Mouse (Mus musculus) bone marrow macrophage, adult 2 months (primary cell): ENCODE results near the gene Acadvl.

Experiments
- CTCF ChIP-seq: IDR thresholded peaks from 2 replicates; pipeline ENCODE4 v1.5.1; 2012; ENCODE audit warnings: low read depth, mild to moderate bottlenecking, low read length, moderate library complexity
- POLR2A ChIP-seq: IDR thresholded peaks from 2 replicates; pipeline ENCODE4 v1.6.1; 2012; ENCODE audit warnings: mild to moderate bottlenecking, low read depth, low read length, borderline replicate concordance

- TF ChIP-seq CTCF (no peak), POLR2A (no peak)
Observed at GRCm38 (mm10) chr11:69982877-69983276, 32.3 kb downstream of the Acadvl start.
